Mouse (Mus musculus) intestine, embryonic 16.5 days (tissue): ENCODE results near the gene N4bp2l2. TPM values are rescaled to one million over a fixed set of nuclear protein-coding genes. Genes with fewer than 3 reads are reported as not detected.
"Not testable (repeated sequence)": the region's sequence is repeated elsewhere in the genome, so short reads cannot be mapped to it uniquely, and the experiment has no call there.

Experiments
- ATAC-seq: fragments of 200-750 bp; cut with Nextera tagmentation; 2 replicates; pipeline ENCODE4 v1.8.0; 2017; ENCODE audit warnings: moderate TSS enrichment, moderate library complexity
- H3K27ac ChIP-seq: fragments of 300-500 bp; sonication (generic); 2 replicates; pipeline ENCODE4 v1.5.1; 2014; ENCODE audit warnings: mild to moderate bottlenecking, low read length
- H3K27me3 ChIP-seq: fragments of 300-500 bp; sonication (generic); replicated peaks from 2 replicates; pipeline ENCODE4 v1.6.1; 2014; ENCODE audit warnings: low read length, control low read depth, mixed read lengths; ENCODE audit not compliant: control insufficient read depth, insufficient read depth
- H3K36me3 ChIP-seq: fragments of 300-500 bp; sonication (generic); 2 replicates; pipeline ENCODE4 v1.6.1; 2014; ENCODE audit warnings: low read length, control low read depth; ENCODE audit not compliant: control insufficient read depth, insufficient read depth
- H3K4me1 ChIP-seq: fragments of 300-500 bp; sonication (generic); 2 replicates; pipeline ENCODE4 v1.6.1; 2014; ENCODE audit warnings: low read length, control low read depth, mixed read lengths; ENCODE audit not compliant: control insufficient read depth, insufficient read depth
- H3K4me2 ChIP-seq: fragments of 300-500 bp; sonication (generic); 2 replicates; pipeline ENCODE4 v1.6.1; 2014; ENCODE audit warnings: low read depth, low read length, control low read depth
- H3K4me3 ChIP-seq: fragments of 300-500 bp; sonication (generic); 2 replicates; pipeline ENCODE4 v1.5.1; 2014; ENCODE audit warnings: mild to moderate bottlenecking, low read length
- H3K9ac ChIP-seq: fragments of 300-500 bp; sonication (generic); 2 replicates; pipeline ENCODE4 v1.6.1; 2014; ENCODE audit warnings: low read depth, low read length
- H3K9me3 ChIP-seq: fragments of 300-500 bp; sonication (generic); 2 replicates; pipeline ENCODE4 v1.6.1; 2016; ENCODE audit warnings: low read length, control low read depth; ENCODE audit not compliant: control insufficient read depth
- WGBS: fragments of 180-500 bp; shearing (Covaris S2); extraction: QIAGEN DNeasy Blood & Tissue Kit; methylation state at CpG from one replicate; pipeline ENCODE4 v1.1.7; 2014; 5-methylcytosine and 5-hydroxymethylcytosine counted together
- polyA plus RNA-seq: library from polyadenylated mRNA; unstranded; fragments of >200 nt; fragmentation: Nextera tagmentation; extraction: Ambion mirVana; gene quantifications from 2 replicates; pipeline ENCODE4 v1.2.1, GENCODE M21; 2015

N4bp2l2 gene
- polyA plus RNA-seq, result 32.6 and 33.1 TPM in 2 replicates

DNA sequence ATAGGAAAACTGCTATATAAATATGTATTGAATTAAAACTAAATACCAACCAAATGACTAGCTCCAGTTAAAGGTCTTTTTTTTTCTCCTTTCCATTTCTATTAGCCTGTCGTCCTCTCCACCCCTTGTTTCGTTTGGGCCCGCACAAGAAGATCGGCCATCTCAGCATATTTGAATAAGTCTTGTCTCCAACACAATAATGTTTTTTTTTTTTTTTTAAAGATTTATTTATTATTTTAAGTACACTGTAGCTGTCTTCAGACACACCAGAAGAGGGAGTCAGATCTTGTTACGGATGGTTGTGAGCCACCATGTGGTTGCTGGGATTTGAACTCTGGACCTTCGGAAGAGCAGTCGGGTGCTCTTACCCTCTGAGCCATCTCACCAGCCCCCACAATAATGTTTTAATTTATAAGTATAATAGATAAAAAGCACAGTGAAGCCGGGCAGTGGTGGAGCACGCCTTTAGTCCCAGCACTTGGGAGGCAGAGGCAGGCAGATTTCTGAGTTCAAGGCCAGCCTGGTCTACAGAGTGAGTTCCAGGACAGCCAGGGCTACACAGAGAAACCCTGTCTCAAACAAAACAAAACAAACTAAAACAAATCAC lies at the start of gene N4bp2l2:
Gene N4bp2l2 (minus strand): TSS at position 51 of the 607 bp plus-strand sequence.
- Histone ChIP-seq H3K4me3 (peak within 1 kb of the TSS; percentile 81), H3K27ac (peak within 1 kb of the TSS; percentile 98), H3K4me2 (peak within 1 kb of the TSS; percentile 68), H3K9ac (peak within 1 kb of the TSS; percentile 84)
- H3K27me3 ChIP-seq, H3K36me3 ChIP-seq, H3K4me1 ChIP-seq, ATAC-seq, H3K9me3 ChIP-seq: not testable (repeated sequence)
- WGBS, result 87% methylated on average over 8 of the region's 9 CpGs

GRCm38 (mm10) chr5:150713431-150713830 lies 47.4 kb upstream of the N4bp2l2 start:
- no peaks in the 10 kb centered on the region for H3K27me3 ChIP-seq
- no peaks in the 10 kb centered on the region; the same call in none of the 2 replicates for H3K4me1 ChIP-seq
- H3K36me3 ChIP-seq, result no peaks in the 10 kb centered on the region
- no peak overlapping the region for H3K4me2 ChIP-seq
- H3K9me3 ChIP-seq, result no peaks in the 10 kb centered on the region
- no peak overlapping the region for H3K9ac ChIP-seq
- ATAC-seq, result peak; percentile 19; the same call in 1 of the 2 replicates
- no peak overlapping the region for H3K27ac ChIP-seq
- no peak overlapping the region for H3K4me3 ChIP-seq

- Histone ChIP-seq H3K4me1 (no peaks in the 10 kb centered on the region; the same call in none of the 2 replicates), H3K4me2 (no peak overlapping the region), H3K36me3 (no peaks in the 10 kb centered on the region), H3K27me3 (no peaks in the 10 kb centered on the region), H3K9me3 (no peaks in the 10 kb centered on the region), H3K4me3 (no peak overlapping the region), H3K9ac (no peak overlapping the region), H3K27ac (no peak overlapping the region)
- peak; percentile 37; the same call in 1 of the 2 replicates for ATAC-seq
- WGBS, result 84% methylated on average over 4 of the region's 4 CpGs
Observed at GRCm38 (mm10) chr5:150711503-150711902, 45.5 kb upstream of the N4bp2l2 start.

GRCm38 (mm10) chr5:150707181-150707580 lies 41.2 kb upstream of the N4bp2l2 start:
- H3K4me3 ChIP-seq, H3K27ac ChIP-seq, ATAC-seq, H3K9ac ChIP-seq, H3K4me1 ChIP-seq, H3K36me3 ChIP-seq, H3K4me2 ChIP-seq, H3K9me3 ChIP-seq, H3K27me3 ChIP-seq: not testable (repeated sequence)
- WGBS, result 90% methylated on average over 3 of the region's 3 CpGs

DNA sequence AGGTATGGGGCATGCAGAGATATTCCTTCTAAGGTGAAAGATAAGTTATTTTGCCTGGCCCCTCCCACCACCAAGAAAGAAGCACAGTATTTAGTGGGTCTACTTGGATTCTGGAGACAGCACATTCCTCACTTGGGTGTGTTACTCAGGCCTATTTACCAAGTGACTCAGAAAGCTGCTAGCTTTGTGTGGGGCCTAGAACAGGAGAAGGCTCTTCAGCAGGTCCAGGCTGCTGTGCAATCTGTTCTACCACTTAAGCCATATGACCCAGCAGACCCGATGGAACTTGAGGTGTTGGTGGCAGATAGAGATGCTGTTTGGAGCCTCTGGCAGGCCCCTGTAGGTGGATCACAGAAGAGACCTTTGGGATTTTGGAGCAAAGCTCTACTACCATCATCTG lies 40.7 kb upstream of the N4bp2l2 start:
- H3K4me1 ChIP-seq, H3K4me2 ChIP-seq, H3K4me3 ChIP-seq, ATAC-seq, H3K27ac ChIP-seq, H3K27me3 ChIP-seq, H3K9ac ChIP-seq, H3K9me3 ChIP-seq, H3K36me3 ChIP-seq: not testable (repeated sequence)
- 70% methylated on average over 1 of the region's 1 CpGs for WGBS

DNA sequence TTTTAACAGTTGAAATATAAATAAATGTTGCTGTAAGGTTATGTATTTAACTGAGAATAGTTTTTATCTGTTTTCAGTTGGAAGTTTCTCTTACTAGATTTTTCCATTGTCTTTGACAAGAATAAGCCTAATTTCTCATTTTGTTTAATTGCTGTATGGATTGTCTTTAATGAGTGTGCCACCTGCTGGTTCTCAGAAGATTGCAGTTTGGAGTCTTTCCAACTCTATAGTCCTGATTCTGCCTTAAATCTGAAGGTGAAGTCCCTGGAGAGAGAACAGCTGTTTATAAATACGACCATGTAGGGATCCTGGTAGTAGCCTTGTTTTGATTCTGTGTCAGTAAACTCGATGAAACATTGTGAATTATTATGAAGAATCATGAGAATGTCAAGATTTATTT lies 36.7 kb upstream of the N4bp2l2 start:
- Histone ChIP-seq H3K4me3 (no peak overlapping the region), H3K4me1 (no peaks in the 10 kb centered on the region), H3K4me2 (no peak overlapping the region), H3K9ac (no peak overlapping the region), H3K9me3 (no peaks in the 10 kb centered on the region), H3K27me3 (no peaks in the 10 kb centered on the region), H3K36me3 (no peaks in the 10 kb centered on the region), H3K27ac (no peak overlapping the region)
- WGBS, result 42% methylated on average over 2 of the region's 2 CpGs
- no peak for ATAC-seq

DNA sequence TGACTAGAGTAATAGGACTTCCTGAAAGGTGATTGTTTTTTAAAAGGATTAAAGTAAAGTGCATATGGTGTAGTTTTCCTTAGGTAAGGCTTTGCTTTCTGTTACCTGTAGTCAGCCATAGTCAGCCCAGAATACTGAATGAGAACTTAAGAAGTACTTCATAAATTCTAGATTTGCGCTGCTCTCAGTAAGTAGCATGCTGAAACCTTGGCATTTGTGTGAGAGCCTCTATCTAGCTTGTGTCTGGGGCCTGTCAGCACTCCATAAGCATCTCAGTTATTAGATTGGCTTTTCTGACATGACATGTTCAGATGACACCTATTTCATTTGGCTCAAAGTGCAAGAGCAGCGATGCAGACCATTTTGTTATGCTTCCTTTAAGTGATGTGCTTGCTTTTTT lies 27.3 kb upstream of the N4bp2l2 start:
- 97% methylated on average over 2 of the region's 2 CpGs for WGBS

GRCm38 (mm10) chr5:150690685-150691084 lies 24.7 kb upstream of the N4bp2l2 start:
- ATAC-seq, result no peak
- no peaks in the 10 kb centered on the region for H3K9me3 ChIP-seq

More for the DNA sequence above, 27.3 kb upstream of the N4bp2l2 start:
- Histone ChIP-seq H3K9me3 (no peaks in the 10 kb centered on the region), H3K27me3 (no peaks in the 10 kb centered on the region), H3K4me1 (no peaks in the 10 kb centered on the region; the same call in 1 of the 2 replicates), H3K9ac (no peak overlapping the region), H3K4me2 (no peak overlapping the region), H3K27ac (no peak overlapping the region), H3K4me3 (no peak overlapping the region), H3K36me3 (no peaks in the 10 kb centered on the region)
- no peak for ATAC-seq

GRCm38 (mm10) chr5:150682862-150683261 lies 16.9 kb upstream of the N4bp2l2 start:
- not testable (repeated sequence) for H3K9me3 ChIP-seq, H3K4me1 ChIP-seq, H3K27me3 ChIP-seq, H3K4me2 ChIP-seq, H3K36me3 ChIP-seq, ATAC-seq, H3K4me3 ChIP-seq, H3K9ac ChIP-seq, H3K27ac ChIP-seq
- WGBS, result 97% methylated on average over 6 of the region's 6 CpGs

More at GRCm38 (mm10) chr5:150690685-150691084, 24.7 kb upstream of the N4bp2l2 start:
- Histone ChIP-seq H3K27ac (no peak overlapping the region), H3K27me3 (no peaks in the 10 kb centered on the region), H3K36me3 (no peaks in the 10 kb centered on the region), H3K4me3 (no peak overlapping the region), H3K4me1 (no peaks in the 10 kb centered on the region; the same call in 1 of the 2 replicates), H3K4me2 (no peak overlapping the region), H3K9ac (no peak overlapping the region)

DNA sequence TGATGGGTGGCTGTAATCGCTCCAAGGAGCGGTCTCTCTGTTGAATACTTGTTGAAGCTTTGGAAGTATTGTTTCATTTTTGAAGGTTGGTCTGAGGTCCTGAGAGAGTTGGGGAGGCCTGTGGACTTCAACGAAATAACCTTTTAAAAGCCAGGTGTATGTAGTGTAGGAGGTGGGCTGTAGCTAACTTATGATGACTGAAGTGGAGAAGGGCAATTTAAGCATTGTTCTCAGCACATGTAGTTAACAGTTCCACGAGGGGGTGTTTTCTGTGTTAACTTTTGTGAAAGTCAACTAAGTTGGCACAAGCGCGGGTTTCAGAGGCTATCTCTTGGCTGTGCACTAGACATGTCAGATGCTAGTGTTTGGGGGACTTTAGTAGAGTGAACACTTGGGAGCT lies 8.9 kb upstream of the N4bp2l2 start:
- H3K9ac ChIP-seq, result peak overlapping the region; percentile 92
- no peaks in the 10 kb centered on the region for H3K9me3 ChIP-seq
- no peak for ATAC-seq
- peak overlapping the region; percentile 86 for H3K4me3 ChIP-seq
- peak overlapping the region; percentile 67 for H3K4me2 ChIP-seq
- 54% methylated on average over 6 of the region's 6 CpGs for WGBS
- no peaks in the 10 kb centered on the region for H3K27me3 ChIP-seq
- H3K27ac ChIP-seq, result no peak overlapping the region
- peaks cover 7% of the 10 kb centered on the region; the same call in 1 of the 2 replicates for H3K4me1 ChIP-seq
- no peaks in the 10 kb centered on the region for H3K36me3 ChIP-seq
